Mouse (Mus musculus): ENCODE data around the gene Macrod1.

Macrod1 gene

DNA sequence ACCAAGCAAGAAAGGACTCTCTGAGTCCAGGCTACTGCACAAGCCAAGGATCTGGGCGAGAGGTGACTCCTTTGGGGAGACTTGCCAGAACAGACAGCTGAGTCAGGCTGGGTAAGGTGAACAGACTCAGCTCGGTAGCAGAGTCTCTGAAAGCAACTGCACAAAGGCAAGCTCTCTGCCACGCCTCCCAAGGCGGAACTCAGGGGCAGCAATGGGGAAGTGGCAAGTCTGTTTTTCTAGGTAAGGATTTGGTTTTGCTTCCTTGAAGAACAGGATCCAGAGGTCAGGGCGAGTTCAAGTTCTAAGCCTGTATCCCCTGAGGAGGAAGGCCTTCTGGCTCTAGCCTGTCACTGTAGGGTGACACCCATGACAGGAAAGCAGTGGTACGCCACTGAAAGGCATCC is 169.9 kb downstream of the Macrod1 start:
- in situ Hi-C loops (cut with MboI; ENCODE audit: low pct_unique_long_range_greater_than_20kb in 1 of 2, low sequenced_read_pairs in 2 of 2, unreplicated experiment in 1 of 2): no loop called here

DNA sequence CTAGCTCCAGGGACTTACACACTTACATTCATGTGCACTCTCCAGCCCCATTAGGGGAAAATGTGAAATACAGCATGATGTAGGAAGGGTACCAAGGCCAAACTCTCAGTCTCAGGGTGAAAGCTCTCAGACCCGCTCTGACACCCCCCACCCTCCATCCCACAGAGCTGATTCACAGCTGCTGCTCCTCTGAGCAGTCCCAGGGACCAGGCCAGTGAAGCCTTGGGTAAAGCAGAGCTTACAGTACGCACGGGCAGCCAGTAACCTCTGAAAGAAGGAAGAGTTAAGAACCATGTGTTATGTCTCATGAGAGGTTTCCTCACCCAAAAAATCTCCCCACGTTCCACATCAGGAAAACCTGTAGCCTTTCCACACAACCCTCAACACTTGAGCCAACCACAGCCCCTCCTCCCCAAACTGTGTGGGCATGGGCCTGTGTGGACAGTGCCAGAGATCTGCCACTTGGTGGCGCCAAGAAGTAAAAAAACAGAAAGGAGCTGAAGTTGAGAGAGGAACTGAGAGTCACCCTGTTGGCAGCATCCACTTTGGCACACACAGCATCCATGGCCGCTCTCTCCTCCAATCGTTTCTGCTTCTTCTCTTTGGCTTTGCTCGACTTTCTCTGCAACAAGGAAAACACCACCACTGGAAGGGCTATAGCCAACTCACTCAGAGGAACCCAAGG is 178.1 kb downstream of the Macrod1 start:
- in situ Hi-C loops (cut with MboI; ENCODE audit: low pct_unique_long_range_greater_than_20kb in 1 of 2, low sequenced_read_pairs in 2 of 2, unreplicated experiment in 1 of 2): no loop called here

DNA sequence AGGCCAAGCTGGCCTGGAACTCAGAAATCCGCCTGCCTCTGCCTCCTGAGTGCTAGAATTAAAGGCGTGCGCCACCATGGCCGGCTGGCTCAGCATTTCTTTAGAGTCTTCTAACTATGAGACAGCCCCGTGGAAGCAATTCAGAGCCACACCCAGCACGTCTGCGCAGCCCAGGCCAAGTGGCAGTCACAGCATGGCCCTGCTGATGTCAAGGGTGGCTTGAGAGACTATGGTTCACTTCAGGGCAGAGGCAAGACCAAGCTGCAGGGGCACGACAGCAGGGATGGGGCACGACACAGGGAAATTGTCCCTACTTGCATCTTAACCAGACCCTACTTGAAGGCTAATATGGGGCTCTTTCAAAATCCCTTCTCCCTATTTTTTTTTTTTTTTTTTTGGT is 178.9 kb downstream of the Macrod1 start:
- in situ Hi-C loops (cut with MboI; ENCODE audit: low pct_unique_long_range_greater_than_20kb in 1 of 2, low sequenced_read_pairs in 2 of 2, unreplicated experiment in 1 of 2): no loop called here

DNA sequence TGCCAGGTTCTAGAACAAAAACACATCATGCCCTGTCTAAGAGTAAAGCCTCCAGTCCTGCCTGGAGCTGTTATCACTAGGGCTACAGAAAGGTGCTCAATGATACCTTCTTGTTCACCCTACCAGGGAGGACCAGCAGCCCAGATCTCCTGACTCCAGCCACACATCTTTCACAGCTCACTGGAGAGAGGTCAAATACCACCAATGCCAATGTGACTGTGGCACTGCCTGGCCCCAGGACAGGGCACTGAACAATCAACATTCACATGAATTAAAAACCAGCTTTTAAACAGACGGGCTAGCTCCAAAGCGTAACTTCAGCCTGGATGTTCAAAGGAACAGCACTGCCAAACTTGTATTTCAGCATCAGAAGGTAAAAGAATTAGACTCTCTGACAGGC is 179.4 kb downstream of the Macrod1 start:
- in situ Hi-C loops (cut with MboI; ENCODE audit: low pct_unique_long_range_greater_than_20kb in 1 of 2, low sequenced_read_pairs in 2 of 2, unreplicated experiment in 1 of 2): no loop called here

DNA sequence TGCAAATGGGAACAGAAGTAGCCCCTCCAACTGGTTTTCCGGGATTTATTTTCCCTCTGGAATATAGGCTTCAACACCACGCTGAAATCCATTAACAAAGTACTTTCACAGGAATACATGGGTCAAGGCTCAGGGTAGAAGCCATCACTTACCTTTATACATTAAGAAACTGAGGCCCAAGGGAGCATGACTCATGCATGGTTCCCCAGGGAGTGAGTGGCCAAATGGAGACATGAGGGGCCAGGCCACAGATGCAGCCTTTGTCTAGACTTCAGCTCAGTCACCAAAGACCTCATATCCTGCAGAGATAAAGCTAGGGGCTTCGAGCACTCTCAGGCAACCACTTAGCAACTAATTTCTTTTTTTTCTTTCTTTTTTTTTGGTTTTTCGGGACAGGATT is 180.1 kb downstream of the Macrod1 start:
- in situ Hi-C loops (cut with MboI; ENCODE audit: low pct_unique_long_range_greater_than_20kb in 1 of 2, low sequenced_read_pairs in 2 of 2, unreplicated experiment in 1 of 2): no loop called here

DNA sequence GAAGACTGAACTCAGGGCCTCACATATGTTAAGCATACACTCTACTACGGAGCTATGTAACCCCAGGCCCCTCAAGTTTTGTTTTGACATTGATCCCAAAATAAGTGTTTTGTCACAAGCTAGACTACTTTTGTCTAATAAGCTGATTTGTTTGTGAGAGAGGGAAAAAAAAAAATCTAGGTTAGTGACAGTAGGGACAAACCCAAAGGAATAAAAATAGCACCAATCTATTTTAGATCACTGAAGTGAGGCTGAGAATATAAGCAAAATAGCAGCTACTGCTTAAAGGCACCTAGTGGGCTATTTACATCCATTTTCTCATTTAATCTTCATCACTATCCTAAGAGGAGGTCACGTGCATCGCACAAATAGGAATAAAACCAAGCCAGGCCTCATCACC is 183.0 kb downstream of the Macrod1 start:
- in situ Hi-C loops (cut with MboI; ENCODE audit: low pct_unique_long_range_greater_than_20kb in 1 of 2, low sequenced_read_pairs in 2 of 2, unreplicated experiment in 1 of 2): no loop called here

DNA sequence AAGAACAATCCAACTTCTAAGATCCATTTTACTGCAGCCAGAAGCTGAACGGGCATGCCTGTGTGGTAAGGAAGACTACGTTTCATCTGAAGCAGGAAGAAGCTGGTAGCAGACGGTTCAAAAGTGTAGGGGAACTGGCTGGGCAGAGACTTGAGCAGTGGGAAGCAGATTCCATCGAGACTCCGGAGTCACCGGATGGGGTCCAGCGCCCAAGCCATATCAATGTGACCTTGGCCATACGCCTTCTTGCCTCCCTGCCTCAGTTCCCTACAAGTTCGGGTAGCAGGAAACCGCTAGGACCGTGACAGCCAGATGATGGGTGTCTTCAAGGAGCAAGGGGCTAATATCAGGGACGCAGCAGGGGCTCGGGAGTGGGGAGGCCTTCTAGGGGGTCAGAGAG is 183.7 kb downstream of the Macrod1 start:
- in situ Hi-C loops (cut with MboI; ENCODE audit: low pct_unique_long_range_greater_than_20kb in 1 of 2, low sequenced_read_pairs in 2 of 2, unreplicated experiment in 1 of 2): no loop called here

DNA sequence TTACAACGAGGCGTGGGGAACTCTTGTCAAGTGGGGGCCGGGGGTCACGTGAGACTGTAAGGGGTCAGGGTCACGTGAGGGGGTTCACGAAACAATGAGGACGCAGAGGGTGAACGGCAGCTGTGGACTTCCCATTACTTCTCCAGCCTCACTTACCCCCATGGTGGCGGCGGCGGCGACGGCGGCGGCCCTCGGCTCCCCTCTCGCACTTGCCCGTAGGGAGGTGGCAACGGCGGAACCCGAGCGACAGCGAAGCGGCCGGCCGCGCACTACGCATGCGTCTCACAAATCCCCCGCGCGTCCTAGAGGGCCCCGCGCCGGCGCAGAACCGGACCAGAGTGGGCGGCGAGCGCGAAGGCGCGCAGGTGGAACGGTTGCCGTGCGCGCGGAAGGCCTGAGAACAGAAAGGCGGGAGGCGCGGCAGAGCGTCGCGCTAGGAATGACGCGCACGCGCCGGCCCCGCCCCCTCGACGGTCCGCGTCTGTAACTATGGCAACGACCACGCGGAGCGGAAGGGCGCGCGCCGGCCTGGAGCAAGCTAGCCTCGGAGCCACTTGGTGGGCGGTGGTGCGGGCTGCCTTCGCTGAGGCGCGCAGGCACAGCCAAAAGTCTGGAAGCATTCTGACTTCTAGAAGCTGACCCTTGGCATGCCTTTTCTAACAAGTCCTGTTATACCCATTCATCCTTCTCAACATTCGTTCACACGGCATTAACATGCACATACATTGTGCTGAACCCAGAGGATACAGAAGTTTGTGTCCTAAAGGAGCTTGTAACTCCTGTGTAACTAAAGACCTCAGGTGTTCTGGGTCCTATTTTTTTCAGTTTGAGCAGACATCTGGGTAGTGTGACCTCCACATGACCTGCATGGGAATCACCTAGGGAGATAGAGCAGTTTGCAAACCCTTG is 184.4 kb downstream of the Macrod1 start, which contains the start of gene Naa40:
Gene Naa40 (minus strand): TSS at position 402 of the 909 bp plus-strand sequence.
- in situ Hi-C loops (cut with MboI; ENCODE audit: low pct_unique_long_range_greater_than_20kb in 1 of 2, low sequenced_read_pairs in 2 of 2, unreplicated experiment in 1 of 2): no loop called here

DNA sequence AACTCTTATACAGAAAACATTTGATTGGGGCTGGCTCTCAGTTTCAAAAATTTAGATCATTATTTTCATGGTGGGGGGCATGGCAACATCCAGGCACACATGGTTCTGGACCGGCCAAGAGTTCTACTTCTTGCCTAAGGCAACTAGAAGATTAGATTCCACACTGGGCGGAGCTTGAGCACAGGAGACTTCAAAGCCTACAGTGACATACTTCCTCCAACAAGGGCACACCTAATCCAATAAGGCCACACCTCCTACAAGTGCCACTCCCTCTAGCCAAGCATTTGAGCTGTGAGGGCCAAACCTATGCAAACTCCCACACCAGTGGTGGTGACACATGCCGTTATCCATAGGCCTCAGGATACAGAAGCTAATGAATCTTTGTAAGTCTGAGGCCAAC is 189.4 kb downstream of the Macrod1 start:
- in situ Hi-C loops (cut with MboI; ENCODE audit: low pct_unique_long_range_greater_than_20kb in 1 of 2, low sequenced_read_pairs in 2 of 2, unreplicated experiment in 1 of 2): no loop called here
